Mouse (Mus musculus): ENCODE measurements around the gene Baiap2l2.
"Not testable (repeated sequence)": the region's sequence is repeated elsewhere in the genome, so short reads cannot be mapped to it uniquely, and the experiment has no call there.

Baiap2l2 gene

DNA sequence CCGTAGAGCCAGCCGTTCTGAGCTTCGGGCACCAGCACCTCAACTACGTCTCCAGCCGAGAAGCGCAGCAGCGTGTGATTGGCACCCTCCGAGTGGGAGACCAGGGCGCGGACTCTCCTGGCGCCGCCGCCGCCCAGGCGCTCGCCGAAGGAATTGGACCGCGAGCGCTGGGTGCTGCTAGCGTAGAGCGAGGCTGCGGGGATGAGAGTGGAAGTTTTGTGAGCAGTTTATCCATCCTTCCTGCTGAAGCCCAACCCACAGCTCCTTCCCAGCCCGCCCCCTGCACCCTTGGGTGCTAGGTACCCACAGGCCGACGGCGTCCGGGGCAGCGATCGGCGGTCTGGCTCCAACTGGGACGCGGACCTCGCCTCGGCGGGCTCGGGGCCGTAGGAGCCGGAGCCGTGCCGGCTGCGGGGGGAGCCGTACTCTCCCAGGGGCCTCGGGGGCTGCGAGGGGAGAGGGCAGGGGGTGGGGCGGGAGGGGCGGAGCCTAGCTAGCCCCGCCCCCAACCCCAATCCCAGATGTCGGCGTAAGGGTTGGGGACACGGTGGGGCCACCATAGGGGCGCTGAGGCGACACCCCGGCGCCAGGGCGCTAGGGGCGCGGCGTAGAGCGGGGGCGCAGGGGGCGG, 24.1 kb downstream of the Baiap2l2 start:
- DNase-seq: peak; percentile 29

DNA sequence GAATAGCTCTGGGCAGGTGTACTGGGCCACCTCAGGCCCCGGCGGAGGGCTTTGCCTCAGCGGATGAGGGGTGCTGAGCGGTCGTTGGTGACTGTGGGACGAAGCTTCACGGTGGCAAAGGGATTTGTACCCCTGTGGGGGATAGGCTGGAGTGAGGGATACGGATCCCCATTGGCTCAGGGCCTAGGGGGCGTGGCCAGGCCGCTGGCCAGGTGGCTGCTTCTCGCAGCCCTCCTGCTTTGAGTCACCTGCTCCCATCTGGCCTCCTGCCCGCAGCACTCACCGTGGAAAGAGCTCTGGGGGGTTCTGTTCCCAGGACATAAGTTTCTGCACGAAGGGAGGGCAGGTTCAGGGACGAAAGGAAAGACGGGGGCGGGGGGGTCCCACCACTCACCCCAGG, 26.8 kb downstream of the Baiap2l2 start:
- no peak for DNase-seq

DNA sequence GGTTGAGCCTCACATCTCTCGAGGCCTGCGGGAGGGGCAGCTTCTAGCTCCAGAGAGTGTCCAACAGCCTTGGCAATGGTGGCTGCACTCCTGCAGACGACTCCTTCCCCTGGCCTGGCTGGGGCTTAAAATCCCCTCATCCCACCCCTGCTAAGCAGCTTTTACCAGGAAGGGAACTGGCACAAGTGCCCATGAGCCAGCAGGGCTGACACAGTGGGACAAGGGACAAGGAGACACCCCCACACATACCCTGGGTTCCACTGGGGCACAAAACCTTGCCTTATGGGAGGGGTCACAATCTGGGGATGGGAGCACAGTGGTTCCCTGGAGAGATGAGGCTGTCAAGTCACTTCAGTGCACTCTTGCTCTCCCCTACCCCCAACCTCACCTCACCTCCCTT, 30.7 kb downstream of the Baiap2l2 start, which contains the start of gene Slc16a8:
Gene Slc16a8 (minus strand): TSS at position 101 of the 400 bp plus-strand sequence.
- no peak for DNase-seq

DNA sequence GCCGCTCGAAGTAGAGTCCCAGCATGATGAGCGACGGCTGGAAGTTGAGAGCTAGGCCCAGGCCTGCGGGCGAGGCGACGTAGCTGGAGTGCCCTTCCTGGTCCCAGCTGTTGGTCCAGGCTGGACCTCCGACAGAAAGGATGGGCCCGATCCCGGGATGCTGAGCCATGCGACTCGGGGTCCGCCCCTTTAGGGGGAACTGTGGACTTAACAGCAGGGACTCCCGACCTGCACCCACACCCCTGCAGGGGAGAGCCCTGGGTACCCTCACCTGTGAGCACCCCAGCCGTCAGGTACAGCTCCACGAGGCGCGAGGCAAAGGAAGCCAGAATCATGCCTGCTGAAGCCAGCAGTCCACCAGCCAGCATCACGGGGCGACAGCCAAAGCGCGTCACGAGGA, 32.8 kb downstream of the Baiap2l2 start:
- no peak for DNase-seq

DNA sequence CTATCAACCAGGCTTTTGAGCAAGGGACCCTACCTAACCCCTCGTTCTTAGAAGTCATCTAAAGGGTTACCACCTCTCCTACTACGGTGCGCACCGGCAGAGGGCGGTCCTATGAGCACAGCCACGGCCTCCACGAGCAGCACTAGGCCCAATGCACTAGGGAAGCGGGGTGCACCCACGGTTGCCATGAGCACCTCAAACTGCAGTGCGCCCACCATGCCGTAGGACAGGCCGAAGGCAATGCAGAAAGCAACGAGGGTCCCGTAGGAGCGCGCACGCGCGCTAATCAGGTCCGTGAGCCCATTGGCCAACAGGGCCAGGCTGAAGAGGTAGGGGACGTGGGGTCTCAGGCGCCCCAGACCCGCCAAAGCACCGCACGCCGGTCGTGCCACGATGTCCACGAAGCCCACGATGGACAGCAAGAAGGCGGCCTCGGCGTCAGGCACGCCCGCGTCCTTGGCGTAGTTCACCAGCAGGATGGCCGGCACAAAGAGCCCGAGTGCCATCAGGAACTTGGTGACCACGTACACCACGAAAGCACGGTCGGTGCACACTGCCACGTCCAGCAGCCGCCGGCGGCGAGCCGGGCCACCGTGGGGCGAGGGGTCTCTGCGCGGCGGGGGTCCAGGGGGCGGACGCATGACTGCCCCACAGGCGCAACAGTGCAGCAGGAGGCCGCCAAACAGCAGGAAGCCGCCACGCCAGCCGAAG, 33.4 kb downstream of the Baiap2l2 start:
- DNase-seq: no peak

DNA sequence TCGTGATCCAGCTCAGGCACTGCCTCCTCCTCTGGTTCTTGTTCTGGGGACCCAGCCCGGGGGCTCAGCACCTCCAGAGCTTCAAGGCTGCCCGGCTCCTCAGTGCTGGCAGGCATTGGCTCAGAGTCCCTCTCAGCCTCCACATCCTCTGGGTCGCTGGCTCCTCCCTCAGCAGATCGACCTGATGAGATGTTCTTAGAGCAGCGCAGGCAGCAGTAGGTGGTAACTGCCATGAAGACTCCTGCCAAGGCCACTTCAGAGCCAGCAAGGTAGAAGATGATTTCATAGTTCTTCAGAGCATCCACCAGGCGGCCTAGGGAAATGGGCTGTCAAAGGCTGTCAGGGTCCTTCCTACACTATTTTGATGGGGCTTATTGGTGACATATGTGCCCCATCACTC, 34.2 kb downstream of the Baiap2l2 start:
- DNase-seq: no peak

DNA sequence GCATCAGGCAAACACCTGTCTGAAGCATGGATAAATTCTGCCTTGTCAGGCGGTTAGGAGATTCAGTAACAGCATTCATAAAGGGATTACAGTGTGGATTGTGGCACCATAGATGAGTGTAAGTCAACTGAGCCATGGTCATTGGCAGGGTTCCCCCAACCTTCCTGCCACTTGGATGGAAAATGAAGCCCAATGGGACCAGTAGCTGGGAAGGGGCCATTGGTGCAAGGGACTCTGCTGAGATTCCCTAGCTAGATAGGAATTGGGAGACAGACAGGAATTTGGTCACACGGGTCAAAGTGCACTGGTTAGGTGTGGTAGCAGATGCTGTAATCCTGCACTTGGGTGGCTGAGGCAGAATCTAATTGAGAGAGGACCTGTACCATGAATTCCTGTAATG, 35.1 kb downstream of the Baiap2l2 start:
- no peak for DNase-seq

DNA sequence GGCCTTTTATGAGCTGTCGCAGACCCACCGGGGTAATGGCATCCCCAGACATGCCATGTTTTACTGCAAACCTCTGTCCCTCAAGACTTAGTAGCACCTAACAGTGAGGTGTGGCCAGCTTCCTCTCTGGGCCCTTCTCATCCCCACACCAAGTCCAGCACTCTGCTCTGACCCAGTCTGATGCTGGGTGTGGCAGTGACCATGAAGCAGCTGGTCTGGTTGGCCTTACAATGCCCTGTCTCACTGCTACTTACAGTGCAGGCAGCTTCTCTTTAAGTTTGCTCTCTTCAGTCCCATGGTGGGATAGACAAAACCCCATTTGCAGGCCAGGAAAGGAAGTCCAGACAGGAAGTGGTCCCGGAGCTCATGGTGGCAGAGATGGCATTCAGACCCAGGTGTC, 40.0 kb downstream of the Baiap2l2 start:
- DNase-seq: no peak

DNA sequence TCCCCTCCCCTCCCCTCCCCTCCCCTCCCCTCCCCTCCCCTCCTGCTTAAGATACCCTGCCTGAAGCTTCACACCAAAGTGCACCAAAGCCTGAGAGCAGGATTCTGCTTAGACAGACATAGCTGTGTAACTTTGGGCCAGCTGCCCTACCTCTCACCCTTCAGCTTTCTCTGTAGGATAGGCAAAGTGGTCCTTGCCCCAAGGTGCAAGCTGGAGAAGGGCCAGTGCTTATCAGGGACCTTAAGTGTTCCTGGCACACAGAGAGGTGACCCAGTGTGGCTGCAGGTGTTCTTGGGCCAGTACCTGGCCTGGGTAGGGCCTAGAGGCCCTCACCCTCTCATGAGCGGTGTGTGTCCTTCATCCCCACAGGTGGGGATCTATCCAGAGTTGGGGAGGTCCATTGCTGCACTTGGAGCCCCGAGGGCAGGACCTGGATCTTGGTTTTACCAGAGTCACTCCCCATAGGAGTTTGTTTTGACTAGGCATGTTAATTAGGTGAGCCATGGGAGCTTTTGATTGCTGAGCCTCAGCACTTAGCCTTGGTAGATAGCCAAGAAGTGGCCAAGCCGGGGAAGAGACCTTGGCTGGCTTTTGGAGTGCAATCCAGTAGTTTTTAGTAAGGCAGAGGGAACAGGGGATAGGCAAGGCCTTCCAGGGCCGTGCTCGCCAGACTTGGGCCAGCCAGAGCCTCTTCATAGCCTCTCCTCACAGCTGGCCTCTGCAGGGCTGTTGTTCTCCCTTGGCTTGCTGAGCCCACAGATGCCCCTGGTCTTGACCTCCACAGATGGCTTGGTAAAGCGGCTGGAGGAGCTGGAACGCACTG, 41.1 kb downstream of the Baiap2l2 start:
- DNase-seq: no peak

DNA sequence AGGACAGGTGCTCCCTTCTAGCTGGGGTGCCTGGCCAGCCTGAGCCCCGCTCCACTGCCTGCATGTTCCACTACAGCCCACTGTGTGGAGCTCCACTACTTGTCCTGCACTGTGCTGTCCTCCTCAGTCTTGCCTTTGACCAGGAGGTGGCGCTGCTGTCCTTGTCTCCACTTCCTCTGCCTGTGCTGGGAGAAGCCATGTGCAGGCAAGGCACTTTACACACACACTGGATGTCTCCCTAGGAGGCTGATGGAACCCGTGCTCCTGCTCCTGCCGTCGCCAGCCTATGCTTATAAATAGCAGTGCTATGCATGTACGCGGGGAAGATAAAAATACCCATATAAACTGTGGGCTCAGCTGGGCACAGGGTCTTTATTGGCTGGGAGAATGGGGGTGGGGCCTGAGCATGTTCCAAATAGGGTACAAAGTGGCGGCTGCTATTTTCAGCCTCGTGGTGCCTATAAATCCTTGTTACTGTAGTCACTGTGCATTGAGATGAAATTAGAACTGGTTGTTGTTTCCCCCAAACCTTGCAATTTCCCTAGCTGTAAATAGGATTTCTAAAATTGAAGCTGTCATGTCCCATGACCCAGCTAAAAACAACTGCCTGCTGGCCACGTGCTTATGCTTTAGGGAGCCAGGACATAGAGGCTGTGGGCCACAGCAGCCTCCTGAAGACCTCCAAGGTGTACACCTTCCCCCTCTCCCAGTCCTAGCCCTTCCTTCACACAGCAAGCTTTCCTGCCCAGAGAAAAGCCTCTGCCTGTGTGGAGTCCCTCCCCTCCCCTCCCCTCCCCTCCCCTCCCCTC, 41.9 kb downstream of the Baiap2l2 start:
- peak; percentile 95 for DNase-seq

DNA sequence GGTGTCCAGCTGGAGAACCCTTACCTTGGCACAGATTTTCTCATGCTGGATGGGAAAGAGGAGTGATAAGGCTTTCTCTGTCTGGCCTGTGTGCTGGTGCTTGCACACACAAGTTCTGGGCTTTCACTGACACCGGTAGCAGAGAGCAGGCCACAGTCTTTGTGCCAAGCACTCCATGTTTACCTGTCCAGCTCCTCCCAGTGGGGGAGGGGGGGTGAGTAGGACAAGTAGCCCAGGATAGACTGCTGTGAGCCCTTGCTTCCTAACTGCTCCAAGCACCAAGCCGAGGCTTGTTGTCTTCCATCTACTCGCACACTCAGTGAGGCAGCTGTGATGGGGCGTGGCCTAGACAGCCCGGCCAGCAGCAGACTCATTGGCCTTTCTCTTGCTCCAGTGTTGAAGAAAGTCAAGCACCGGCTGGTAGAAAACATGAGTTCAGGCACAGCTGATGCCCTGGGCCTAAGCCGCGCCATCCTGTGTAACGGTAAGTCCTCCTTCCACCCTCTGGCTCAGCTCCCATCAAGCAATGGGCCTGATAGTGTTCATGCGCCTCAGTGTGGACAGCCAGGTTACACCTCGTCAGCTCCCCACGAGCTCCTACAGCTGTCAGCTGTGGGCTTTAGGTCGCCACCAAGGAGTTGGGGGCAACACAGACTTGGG, 42.6 kb downstream of the Baiap2l2 start:
- no peak for DNase-seq

DNA sequence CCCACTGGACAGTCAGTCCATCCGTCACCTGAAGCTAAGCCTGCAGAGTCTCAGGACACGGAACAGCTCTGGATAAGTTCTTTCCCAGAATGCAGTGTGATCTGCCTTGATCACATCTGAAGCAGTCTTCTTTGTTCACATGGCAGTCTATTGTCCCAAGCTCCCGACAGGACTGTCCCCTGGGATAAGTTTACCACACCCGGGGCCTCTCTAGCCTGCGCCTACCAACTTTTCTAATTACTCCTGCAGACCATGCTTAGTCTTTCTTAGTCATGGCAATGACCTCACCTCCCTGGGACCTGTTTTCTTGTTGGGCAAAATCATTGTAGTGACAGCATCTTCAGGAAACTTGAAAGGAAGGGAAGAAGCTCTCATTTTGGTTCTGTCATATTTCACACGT, 47.3 kb downstream of the Baiap2l2 start:
- no peak for DNase-seq

DNA sequence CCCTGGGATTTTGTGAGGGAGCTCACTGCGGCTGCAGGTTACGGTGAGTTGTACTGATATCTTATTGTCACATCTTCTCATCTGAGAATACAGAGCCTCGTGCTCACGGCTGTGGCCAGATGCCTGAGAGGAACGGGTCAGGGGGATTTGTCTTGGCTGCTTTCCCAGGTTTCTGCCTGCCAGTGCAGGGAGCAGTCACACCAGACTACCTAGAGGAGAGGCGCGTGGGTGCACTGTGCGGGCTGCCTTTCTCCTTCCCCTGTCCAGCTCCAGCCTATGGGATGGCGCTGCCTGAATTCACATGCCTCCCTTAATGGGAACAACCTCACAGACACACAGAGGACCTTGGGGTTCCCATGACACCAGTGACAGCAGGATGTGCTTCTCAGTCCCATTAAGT, 50.1 kb downstream of the Baiap2l2 start:
- no peak for DNase-seq

DNA sequence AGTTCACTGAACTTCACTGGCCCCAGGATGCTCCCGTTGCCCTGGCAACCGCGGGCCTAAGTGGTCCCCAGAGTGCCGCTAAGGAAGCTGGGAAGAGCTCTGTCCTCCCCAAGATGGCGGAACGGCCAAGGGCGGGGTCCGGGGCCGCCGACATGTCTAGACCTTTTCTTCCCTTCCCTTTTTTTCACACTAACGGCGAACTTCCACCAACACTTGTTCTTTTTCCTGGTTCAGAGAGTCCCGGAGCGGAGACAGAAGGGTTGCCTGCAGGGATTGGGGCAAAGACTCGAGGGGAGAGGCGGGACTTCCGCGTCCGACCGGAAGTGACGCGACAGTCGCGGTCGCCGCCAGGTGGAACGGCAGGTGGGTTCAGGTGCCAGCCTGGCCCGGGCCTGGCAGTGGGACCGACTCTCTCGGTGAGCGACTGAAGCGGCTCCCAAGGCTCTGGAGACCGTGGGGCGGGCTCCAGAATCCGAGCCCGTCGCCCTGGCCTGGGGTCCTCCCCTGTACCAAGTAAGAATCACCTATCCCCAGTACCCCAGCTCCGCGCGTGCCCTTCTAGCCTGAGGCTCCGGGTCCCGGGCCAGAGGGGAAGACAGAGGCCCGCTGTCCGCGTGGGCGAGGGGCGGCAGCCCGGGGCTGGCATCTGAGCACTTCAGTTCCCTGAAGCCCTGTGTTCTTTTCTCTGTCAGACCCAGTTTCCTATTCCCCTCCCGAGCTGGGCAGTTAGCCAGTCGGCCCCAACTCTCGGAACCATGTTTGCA, 56.1 kb downstream of the Baiap2l2 start, which contains the start of the genes Pick1 and Gm49486:
Gene Pick1 (plus strand): TSS at position 116 of the 764 bp plus-strand sequence.
Gene Gm49486 (plus strand): TSS at position 334 of the 764 bp plus-strand sequence.
- peak; percentile 90 for DNase-seq

DNA sequence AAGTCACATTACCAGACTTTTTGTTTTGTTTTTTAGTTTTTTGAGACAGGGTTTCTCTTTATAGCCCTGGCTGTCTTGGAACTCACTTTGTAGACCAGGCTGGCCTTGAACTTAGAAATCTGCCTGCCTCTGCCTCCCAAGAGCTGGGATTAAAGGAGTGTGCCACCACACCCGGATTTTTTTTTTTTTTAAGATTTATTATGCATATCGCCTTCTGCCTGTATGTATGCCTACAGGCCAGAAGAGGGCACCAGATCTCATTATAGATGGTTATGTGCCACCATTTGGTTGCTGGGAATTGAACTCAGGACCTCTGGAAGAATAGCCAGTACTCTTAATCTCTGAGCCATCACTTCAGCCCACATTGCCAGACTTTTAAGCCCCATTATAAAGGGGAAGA, 59.6 kb downstream of the Baiap2l2 start:
- not testable (repeated sequence) for DNase-seq

DNA sequence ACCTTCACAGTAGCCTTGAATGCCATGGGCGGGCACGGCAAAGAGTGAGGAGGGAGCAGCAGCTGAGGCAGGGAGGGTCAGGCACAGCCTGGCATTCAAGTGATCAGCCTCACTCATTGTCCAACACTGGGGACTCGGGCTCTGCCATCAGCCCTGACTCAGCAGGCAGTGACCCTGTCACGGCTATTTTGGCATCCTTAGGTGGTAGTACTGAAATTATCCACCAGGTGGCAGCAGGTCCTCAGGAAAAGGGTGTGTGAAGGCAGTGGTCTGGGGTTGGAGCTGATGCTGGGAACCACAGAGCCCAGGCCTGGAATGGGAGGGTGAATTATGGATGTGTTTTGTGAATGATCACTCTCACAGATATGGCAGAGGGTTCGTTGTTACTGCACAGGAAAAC, 60.7 kb downstream of the Baiap2l2 start:
- DNase-seq: peak; percentile 80

DNA sequence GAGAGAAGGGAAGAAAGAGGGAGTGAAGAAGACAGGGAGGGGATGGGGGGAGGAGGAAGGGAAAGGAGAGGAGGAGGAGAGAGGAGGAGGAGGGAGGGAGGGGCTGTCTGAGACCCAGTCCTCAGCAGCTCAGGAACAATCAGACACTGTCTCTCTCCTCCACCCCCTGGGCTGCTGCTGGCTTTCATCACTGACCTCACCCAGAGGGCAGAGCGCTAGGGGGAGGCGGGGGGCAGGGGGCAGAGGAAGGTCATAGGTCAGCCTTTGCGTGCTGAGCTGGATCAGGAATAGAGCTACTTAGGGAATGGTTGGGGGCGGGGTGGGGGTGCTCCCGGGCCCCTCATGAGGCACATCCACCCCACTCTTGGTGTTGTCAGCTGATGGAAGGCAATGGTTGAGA, 61.7 kb downstream of the Baiap2l2 start:
- no peak for DNase-seq

DNA sequence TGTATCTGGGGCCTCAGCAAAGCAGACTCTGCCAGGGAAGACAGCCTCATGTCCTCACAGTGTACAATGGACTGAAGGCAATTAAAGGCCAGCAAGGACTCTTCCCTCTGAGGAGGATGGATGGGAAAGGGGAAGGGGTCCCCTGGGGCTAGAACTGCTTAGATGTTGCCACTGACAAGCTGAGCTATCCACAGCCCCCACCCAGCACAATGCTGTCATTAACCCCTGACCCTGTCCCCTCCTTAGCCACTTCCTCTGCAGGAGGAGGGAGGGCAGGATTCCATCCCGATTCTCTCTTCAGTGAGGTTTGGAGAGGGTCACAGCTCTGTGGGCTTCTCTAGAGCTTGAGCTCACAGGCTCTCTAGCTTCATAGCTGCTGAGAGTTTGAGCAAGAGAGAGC, 65.8 kb downstream of the Baiap2l2 start:
- no peak for DNase-seq

DNA sequence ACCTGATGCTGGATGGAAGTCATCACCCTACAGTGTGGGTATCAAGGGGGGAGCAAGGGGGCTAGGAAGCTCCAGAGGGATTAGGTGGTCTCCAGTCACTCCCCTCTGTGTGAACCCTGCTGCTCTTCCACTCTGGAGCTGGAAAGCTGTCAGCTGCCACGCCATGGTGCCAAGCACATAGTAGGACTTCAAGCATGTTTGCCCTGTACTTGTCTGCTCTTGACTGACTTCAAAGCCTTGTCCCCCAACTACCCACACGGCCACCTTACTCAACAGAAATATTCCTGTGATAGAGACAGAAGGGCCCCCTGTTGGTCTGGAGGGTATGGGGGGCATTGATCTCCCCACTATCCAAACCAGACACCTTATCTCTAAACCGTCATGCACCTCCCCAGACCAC, 69.1 kb downstream of the Baiap2l2 start:
- DNase-seq: no peak

DNA sequence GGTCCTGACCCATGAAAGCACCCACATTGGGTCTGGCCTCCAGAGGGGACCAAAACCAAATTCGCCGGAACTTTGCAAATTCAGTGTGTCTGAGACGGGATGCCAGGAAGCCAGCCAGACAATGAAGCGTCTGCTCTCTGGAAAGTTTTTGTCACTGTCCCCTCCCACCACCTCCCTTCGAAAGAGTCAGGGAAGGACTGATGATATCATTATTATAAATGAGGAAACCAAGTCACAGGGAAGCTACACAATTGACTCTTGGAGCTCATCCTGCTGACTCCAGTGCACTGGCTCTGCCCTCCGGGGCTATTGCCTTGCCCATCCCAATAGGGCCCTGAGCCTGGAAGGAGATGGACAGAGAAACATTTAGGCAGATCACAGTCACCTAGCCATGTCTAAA, 71.7 kb downstream of the Baiap2l2 start:
- no peak for DNase-seq

DNA sequence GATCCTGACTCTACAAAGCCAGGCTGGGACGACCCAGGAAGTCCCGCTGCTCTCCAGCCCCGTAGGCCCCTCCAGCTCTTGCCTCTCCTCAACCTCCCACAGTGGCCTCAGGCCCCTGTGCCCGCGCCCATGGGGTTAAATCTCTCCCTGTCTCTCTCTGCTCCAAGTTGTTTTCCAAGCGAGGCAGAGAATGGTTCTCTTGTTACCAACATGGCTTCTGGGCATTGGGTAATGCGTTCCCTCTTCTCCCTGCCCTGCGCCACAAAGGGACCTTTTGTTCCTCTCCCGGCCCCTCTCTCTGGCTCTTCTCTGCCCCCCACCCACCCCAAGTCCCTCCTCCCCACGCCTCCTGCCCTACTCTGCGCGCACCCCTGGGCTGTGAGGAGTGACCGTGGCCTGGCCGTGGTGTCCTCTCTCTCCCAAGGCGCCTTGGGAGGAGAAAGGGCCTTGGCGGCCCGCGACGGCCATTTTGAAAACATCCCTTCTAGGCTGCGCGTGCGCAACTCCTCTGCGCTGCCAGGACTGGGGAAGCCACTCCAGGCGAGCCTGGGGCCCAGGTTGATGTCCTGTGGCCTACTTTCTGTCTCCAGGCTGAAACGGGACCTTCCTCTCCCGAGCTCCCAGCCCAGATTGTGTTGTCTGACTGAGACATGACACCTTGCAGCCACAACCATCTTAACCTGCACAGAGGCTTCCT, 72.4 kb downstream of the Baiap2l2 start:
- no peak for DNase-seq

Measured in thymus, postnatal 25 days (tissue).